Mouse (Mus musculus) right cerebral cortex, adult 18-20 months (tissue): Measurements from ENCODE around the gene Hnf1b.
A peak's percentile ranks its signal among the peaks of the same experiment; 100 is the strongest.

Experiments
- DNase-seq: peaks from one replicate; pipeline ENCODE4 v3.0.0; 2022; ENCODE audit warnings: mixed read lengths

Hnf1b gene

GRCm38 (mm10) chr11:83853221-83853792 lies 3.4 kb downstream of the Hnf1b start:
- DNase-seq: no peak

- no peak for DNase-seq
Observed at GRCm38 (mm10) chr11:83854091-83854490, 4.2 kb downstream of the Hnf1b start.

GRCm38 (mm10) chr11:83854707-83855106 lies 4.8 kb downstream of the Hnf1b start:
- no peak for DNase-seq

GRCm38 (mm10) chr11:83857256-83857655 lies 7.4 kb downstream of the Hnf1b start:
- DNase-seq: no peak

GRCm38 (mm10) chr11:83865286-83865685 lies 15.4 kb downstream of the Hnf1b start:
- DNase-seq: no peak

- no peak for DNase-seq
Observed at GRCm38 (mm10) chr11:83867571-83867970, 17.7 kb downstream of the Hnf1b start.

GRCm38 (mm10) chr11:83869147-83869546 lies 19.3 kb downstream of the Hnf1b start:
- DNase-seq: no peak

GRCm38 (mm10) chr11:83869686-83870085 lies 19.8 kb downstream of the Hnf1b start:
- no peak for DNase-seq

GRCm38 (mm10) chr11:83871780-83872554 lies 22.1 kb downstream of the Hnf1b start:
- DNase-seq: peak; percentile 78

GRCm38 (mm10) chr11:83873509-83873908 lies 23.6 kb downstream of the Hnf1b start:
- no peak for DNase-seq

GRCm38 (mm10) chr11:83876630-83877029 lies 26.8 kb downstream of the Hnf1b start:
- DNase-seq: no peak

GRCm38 (mm10) chr11:83877765-83878164 lies 27.9 kb downstream of the Hnf1b start:
- no peak for DNase-seq

- DNase-seq: no peak
Observed at GRCm38 (mm10) chr11:83878417-83878952, 28.6 kb downstream of the Hnf1b start.

- DNase-seq: no peak
Observed at GRCm38 (mm10) chr11:83879130-83879529, 29.3 kb downstream of the Hnf1b start.

- no peak for DNase-seq
Observed at GRCm38 (mm10) chr11:83881438-83881837, 31.6 kb downstream of the Hnf1b start.

- no peak for DNase-seq
Observed at GRCm38 (mm10) chr11:83882552-83882951, 32.7 kb downstream of the Hnf1b start.

- DNase-seq: no peak
Observed at GRCm38 (mm10) chr11:83883074-83883473, 33.2 kb downstream of the Hnf1b start.

GRCm38 (mm10) chr11:83883812-83884211 lies 33.9 kb downstream of the Hnf1b start:
- no peak for DNase-seq

- DNase-seq: no peak
Observed at GRCm38 (mm10) chr11:83885175-83885574, 35.3 kb downstream of the Hnf1b start.

GRCm38 (mm10) chr11:83886746-83887145 lies 36.9 kb downstream of the Hnf1b start:
- DNase-seq: no peak

- no peak for DNase-seq
Observed at GRCm38 (mm10) chr11:83891366-83891765, 41.5 kb downstream of the Hnf1b start.

GRCm38 (mm10) chr11:83893325-83893724 lies 43.5 kb downstream of the Hnf1b start:
- no peak for DNase-seq

- no peak for DNase-seq
Observed at GRCm38 (mm10) chr11:83896430-83897410, 46.9 kb downstream of the Hnf1b start.
